In genomic region chr17:44772576-44772975, GRCm38 (mm10) we compare ENCODE assay signal across 22 mouse cellular contexts.
"Had no signal": no experiment of that assay in that cellular context is flagged by ENCODE, and none has a peak within 500 bp of the region (broad histone marks: within the 10 kb centered on the region; RNA-seq: fewer than 3 reads in every experiment).

No protein-coding gene starts in this region.

- H3K4me1 ChIP-seq: hindbrain, embryonic 13.5 days; intestine, embryonic 15.5 days had no signal

- DNase-seq: gastrocnemius, postnatal 14 days; gastrocnemius, postnatal 36 days; heart, adult 18-20 months; heart, postnatal 10 days; heart, postnatal 36 days; kidney, adult 18-20 months; kidney, adult 8-10 months; kidney, postnatal 10 days; kidney, postnatal 25 days; kidney, postnatal 4 days; liver; liver, embryonic 13.5 days had no signal

- H3K4me3 ChIP-seq: heart, embryonic 10.5 days; heart, embryonic 12.5 days; hindbrain, embryonic 13.5 days; hindbrain, embryonic 15.5 days; intestine, embryonic 15.5 days; layer of hippocampus, adult 2 months; left cerebral cortex, adult 2 months; limb, embryonic 10.5 days; limb, embryonic 12.5 days; liver, embryonic 13.5 days had no signal

- H3K27ac ChIP-seq: heart, embryonic 10.5 days; hindbrain, embryonic 13.5 days; hindbrain, embryonic 15.5 days; hindbrain, postnatal 0 days; intestine, embryonic 15.5 days; layer of hippocampus, adult 2 months; left cerebral cortex, adult 2 months; limb, embryonic 10.5 days; limb, embryonic 12.5 days; liver, embryonic 13.5 days had no signal
